Mouse (Mus musculus) lung, adult 2 months (tissue): ENCODE measurements around the gene 1700016H13Rik.

Experiments used
- CTCF ChIP-seq: fragments of 200-500 bp; IDR thresholded peaks from 2 replicates; pipeline ENCODE4 v1.5.1; 2011; ENCODE audit warnings: mild to moderate bottlenecking, low read length, control low read depth; ENCODE audit not compliant: insufficient read depth
- POLR2A ChIP-seq: fragments of 200-500 bp; IDR thresholded peaks from 2 replicates; pipeline ENCODE4 v1.6.1; 2011; ENCODE audit warnings: low read depth, mild to moderate bottlenecking, control low read depth, low read length, borderline replicate concordance; ENCODE audit errors: extremely low read depth

GRCm38 (mm10) chr5:103697875-103698491 is 42.2 kb upstream of the 1700016H13Rik start:
- TF ChIP-seq CTCF: no peak
- TF ChIP-seq POLR2A: no peak
